Mouse (Mus musculus) layer of hippocampus, adult 2 months (tissue): ENCODE measurements around the gene Tbc1d22a. TPM values are rescaled to one million over a fixed set of nuclear protein-coding genes. Genes with fewer than 3 reads are reported as not detected.
A peak's percentile ranks its signal among the peaks of the same experiment; 100 is the strongest.

Experiments
- DNase-seq, 2 experiments: peaks; one replicate each; pipeline ENCODE4 v3.0.0; 2022; ENCODE audit warnings: low spot score in 2 of 2
- H3K27ac ChIP-seq: fragments of 200-600 bp; 2 replicates; pipeline ENCODE4 v1.8.1; 2022
- H3K4me3 ChIP-seq: fragments of 200-600 bp; 2 replicates; pipeline ENCODE4 v1.8.1; 2022; ENCODE audit warnings: mild to moderate bottlenecking
- CTCF ChIP-seq: fragments of 200-600 bp; conservative IDR thresholded peaks from 2 replicates; pipeline ENCODE4 v1.8.1; 2022; ENCODE audit warnings: antibody characterized with exemption, mild to moderate bottlenecking, moderate library complexity
- total RNA-seq, 2 experiments: library from RNA; stranded (reverse); gene quantifications; 2 replicates each; pipeline ENCODE4 v1.2.3; 2021

Gene Tbc1d22a
- total RNA-seq, 2 experiments from 2014 or later = 33.2 to 34.7 TPM

DNA sequence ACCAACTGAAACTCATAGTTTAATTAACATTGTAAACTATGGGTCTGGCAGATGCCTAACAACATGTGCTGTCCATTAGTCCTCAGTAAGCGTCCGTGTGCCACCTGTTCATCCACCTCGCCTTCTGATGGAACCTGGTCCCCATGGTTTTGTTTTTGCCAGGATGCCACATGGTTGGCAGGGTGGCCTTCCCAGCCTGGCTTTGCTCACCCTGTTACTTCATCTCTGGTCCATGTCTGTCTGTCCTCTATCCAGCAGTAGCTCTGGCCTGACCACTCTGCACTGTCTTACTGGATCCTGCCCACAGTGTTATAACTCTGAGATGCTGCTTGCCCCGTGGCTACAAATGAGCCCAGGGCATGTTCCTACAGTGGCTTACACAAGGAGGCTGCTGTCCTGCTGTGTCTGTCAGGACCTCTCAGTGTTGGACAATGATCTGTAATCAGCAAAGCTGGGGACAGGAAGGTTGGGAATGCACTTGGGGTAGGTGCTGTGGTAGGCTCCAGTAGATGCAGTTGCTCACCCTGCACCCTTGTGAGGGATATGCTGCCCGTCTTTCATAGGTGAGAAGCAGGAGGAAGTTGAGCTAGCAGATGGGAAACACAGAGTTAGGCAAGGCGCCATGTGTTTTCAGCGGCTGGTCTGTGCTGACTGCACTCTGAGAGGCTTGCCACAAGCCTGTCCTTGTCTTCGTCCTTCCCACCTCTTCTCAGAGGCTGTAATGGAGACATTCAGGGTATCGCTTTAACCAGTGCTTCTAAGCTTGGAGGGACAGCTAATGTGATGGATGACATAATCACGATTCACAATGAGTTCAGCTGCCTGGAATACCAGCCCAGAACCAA lies 148.3 kb downstream of the Tbc1d22a start:
- peak overlapping the region; percentile 97 for H3K27ac ChIP-seq
- no peak for TF ChIP-seq CTCF
- DNase-seq = peak in 1 of 2 experiments; percentile 54
- H3K4me3 ChIP-seq = no peak overlapping the region

DNA sequence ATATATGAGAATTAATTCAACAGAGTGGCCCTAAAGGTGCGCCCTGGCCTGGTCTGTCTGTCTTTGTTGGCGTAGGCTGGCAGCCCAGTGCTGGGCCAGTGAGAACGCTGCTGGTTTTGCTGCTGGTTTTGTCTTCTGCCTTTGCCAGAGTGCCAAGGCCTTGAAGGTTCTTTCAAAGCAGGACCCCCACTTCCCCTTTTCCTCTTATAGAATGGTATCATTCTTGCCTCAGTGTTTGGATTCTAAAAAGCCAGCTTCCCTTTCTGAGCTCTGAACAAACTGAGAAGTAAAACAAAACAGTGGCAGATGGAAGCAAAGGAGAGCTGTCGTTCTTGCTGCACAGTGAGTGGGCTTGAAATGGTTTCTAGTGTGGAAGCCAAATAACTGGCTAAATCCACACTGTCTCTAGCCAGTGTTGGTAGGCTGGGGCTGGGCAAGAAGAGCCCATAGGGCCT lies 149.6 kb downstream of the Tbc1d22a start:
- H3K27ac ChIP-seq = peak overlapping the region; percentile 97
- no peak for TF ChIP-seq CTCF
- peak; percentile 52 to 80 for DNase-seq

DNA sequence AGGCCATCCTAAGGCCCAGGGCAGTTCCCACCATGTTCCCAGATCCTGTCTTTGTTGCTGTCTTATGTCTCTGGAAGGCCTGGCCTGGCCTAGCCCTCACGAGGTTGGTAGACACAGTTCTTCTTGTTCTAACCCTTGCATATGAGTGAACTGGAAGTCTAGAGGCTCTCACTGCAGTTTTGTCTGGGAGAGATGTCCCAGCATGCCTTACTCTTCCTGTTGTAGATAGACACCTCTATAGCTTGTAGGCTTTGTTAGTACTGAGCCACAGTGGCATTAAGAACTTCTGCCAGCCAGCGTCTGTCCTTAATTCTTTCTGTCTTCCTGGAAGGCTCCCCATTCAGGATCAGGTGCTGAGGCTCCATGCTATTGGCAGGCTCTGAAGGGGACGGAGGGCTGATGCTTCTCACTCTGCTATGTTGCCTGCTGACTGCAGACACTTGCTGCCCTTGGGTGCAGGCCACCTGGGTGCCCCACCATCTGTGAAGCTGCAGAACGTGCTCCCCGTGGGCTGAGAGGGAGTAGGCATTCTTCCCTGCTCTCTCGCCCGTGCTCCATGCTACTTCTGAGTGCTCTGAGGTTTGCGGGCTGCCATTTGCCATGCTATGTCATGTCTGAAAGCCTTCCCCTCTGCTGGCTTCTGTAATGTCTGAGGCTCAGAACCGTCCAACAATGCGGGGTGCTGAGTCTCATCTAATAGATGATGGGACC lies 150.8 kb downstream of the Tbc1d22a start:
- Histone ChIP-seq H3K27ac (peak overlapping the region; percentile 97), H3K4me3 (no peak overlapping the region)
- DNase-seq = no peak
- no peak for TF ChIP-seq CTCF

More for the DNA sequence above, 149.6 kb downstream of the Tbc1d22a start:
- H3K4me3 ChIP-seq = no peak overlapping the region

DNA sequence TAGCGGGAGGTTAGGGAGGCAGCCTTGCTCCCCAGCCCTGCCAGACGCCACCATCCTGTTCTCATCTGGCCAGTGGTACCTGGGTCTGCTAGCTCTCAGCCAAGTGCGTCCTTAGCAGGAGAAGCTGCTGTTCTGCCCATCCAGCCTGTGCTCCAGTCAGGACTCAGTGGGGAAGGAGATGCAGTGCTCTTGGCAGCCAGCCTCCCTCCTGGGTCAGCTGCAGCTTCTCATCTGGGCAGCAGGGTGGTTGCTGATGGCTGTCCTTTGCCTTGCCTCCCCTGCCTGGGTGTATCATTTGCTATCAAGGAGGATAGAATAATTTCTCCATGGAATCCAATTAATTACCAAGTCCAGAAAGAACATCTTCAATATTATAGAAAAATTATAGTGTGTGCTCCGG lies 152.5 kb downstream of the Tbc1d22a start:
- Histone ChIP-seq H3K27ac (peak overlapping the region; percentile 97), H3K4me3 (no peak overlapping the region)
- DNase-seq = no peak
- no peak for TF ChIP-seq CTCF

DNA sequence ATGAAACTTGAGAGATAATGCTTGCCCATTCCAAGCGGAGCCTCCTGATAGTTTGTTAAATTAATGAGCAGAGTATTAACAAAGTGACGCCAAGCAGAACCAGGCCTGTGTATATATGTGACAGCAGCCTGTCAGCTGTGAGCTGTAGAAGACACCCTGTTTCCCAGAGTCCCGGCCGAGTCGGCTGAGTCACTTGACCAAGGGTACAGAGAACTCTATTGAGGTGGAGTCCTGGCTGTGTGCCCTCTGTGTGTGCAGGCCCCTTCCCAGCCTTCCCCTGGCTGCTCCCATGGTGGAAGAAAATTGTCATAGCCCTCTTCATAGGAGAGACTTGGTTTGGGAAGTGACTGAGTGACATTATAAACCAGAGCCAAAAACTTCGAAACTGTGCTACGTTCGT lies 153.0 kb downstream of the Tbc1d22a start:
- TF ChIP-seq CTCF = no peak
- H3K4me3 ChIP-seq = no peak overlapping the region
- peak overlapping the region; percentile 97 for H3K27ac ChIP-seq
- DNase-seq = no peak

DNA sequence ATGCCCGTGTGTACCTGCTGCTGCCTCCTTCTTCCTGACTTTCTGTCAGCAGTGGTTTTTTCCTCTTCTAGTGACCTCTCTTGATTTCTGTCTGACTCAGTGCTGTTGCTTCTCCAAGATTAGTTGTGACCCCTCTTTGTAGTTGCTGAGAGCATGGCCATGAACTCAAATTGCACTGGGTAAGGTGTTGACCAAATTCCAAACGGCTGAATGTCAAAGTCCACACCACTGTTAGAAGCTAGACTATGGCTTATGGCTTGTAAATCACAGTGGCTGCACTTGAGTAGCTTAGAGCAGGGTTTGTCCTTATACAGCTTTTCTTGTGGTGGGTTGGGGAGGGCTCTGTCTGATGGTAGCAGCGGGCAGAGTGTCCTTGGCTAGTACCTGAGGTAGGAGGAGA lies 156.6 kb downstream of the Tbc1d22a start:
- no peak for DNase-seq
- no peak overlapping the region for H3K27ac ChIP-seq
- H3K4me3 ChIP-seq = no peak overlapping the region
- TF ChIP-seq CTCF = no peak

DNA sequence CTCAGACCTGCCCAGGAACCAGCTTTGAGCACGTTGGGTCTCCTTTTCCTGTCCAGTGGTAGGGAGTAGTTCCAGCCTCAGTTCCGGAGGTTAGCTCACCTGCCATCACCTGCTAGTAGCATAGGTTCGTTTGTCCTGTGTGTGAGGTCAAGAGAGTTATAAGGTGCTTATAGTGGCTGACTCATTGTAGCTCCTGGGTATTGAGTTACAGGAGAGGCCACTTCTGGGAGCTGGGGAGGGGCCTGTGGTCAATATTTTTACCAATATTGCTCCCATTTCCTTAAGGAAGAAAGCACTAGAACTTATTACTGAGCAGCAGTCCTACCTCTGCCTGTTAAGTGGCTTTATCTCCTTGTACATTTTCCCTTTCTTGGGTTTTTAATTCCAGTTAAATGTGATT lies 161.0 kb downstream of the Tbc1d22a start:
- TF ChIP-seq CTCF = no peak
- Histone ChIP-seq H3K4me3 (no peak overlapping the region), H3K27ac (no peak overlapping the region)
- DNase-seq = no peak

DNA sequence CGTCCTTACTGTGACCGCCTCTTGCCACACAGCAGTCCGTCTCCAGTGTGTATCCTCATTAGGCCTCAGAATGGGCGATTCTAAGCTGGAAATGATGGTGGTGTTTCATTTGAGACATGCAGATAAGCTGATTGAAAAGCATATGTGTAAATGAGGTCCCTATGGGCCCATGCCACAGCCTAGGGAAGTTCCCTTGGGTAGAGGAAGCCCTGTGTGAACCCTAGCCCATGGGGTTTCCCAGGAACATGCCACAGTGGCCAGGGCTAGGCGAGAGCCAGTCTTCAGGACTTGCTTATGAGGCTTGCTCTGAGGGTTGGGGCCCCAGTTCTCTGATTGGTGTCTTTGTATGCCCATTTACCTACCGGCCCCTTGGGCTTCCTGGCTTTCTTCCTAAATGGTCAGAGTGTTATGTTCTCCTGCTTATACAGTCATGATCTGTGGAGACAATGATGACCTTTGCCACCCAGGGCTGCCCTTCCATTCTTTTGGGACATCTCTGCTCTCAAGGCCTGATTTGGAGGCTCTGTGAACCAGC lies 161.7 kb downstream of the Tbc1d22a start:
- DNase-seq = no peak
- no peak for TF ChIP-seq CTCF
- Histone ChIP-seq H3K27ac (no peak overlapping the region), H3K4me3 (no peak overlapping the region)

DNA sequence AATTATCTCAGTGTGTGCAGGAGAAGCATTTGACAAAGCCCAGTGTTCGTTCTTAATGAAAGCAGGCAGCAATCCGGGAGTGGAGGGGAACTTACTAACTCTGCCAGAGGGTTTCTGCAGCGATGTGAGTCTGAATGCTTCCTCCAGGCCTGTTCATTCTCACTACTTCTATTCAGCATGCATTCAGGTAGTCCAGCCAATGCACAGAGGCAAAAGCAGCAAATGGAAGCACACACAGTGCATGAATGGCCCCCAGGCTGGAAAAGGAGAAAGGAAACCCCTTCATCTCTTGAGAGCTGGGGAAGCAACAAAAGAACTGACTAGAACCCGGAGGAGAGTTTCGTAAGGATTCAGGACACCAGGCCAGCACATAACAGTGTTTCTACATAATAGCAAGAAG lies 169.0 kb downstream of the Tbc1d22a start:
- no peak for DNase-seq
- no peak for TF ChIP-seq CTCF
- no peak overlapping the region for H3K4me3 ChIP-seq
- no peak overlapping the region for H3K27ac ChIP-seq

DNA sequence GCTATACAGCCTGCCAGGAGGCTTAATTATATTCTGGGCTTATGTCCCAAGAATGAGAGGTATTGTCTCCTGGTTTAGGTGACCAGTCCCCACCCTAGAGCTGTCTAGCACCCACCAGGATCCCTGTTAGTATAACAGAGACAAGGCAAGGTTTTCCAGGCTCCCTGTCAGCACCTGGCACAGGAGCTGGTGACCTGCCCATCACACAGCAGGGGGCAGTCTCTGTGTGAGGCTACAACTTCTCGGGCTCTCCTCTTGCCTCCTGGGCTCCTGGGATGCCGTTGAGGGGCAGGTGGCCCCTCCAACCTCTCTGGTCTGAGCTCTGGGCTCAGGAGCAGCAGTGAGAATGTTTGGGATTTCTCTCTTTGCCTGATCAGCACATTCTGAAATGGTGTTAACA lies 171.2 kb downstream of the Tbc1d22a start:
- peak; percentile 41 for TF ChIP-seq CTCF
- no peak overlapping the region for H3K27ac ChIP-seq
- no peak for DNase-seq
- H3K4me3 ChIP-seq = no peak overlapping the region

DNA sequence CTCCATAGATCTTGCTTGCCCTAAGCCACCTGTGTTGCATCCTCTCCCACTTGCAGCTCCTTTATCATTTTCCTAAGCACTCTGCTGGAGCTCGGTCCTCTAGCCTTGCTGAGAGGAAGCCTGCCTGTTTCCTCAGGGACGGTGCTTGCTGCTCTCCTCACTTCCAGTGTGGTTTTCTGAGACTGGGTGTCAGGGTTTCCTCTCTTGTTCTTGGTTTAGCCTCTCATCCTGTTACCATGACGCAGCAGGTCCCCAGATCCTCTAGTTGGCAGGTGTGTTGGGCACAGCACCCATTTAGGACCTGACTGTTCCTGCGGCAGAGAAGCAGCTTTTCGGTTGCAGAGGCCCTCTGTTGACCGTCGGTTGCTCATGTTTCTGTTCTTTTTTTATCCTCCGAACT lies 172.1 kb downstream of the Tbc1d22a start:
- Histone ChIP-seq H3K27ac (peak overlapping the region; percentile 65), H3K4me3 (no peak overlapping the region)
- TF ChIP-seq CTCF = no peak
- DNase-seq = no peak

DNA sequence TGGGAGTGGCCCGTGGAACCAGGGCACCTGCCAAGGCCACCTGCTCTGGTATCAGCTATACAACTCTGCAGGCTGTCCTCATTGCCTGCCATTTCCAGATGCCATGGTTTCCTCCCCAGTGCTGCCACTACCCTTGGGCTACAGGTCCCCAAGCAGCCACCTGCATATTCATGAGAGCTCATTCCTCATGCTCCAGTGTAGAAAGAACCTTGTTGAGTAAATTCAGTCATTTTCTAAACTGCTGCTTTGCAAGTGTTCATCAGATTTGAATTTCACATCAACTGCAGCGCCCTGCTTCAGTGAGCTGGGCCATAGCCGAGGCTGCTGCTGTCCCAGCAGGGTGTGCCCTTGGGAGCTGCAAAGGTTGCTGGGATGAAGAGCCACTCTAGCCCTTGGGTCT lies 174.3 kb downstream of the Tbc1d22a start:
- no peak for DNase-seq
- Histone ChIP-seq H3K27ac (no peak overlapping the region), H3K4me3 (no peak overlapping the region)
- TF ChIP-seq CTCF = no peak

DNA sequence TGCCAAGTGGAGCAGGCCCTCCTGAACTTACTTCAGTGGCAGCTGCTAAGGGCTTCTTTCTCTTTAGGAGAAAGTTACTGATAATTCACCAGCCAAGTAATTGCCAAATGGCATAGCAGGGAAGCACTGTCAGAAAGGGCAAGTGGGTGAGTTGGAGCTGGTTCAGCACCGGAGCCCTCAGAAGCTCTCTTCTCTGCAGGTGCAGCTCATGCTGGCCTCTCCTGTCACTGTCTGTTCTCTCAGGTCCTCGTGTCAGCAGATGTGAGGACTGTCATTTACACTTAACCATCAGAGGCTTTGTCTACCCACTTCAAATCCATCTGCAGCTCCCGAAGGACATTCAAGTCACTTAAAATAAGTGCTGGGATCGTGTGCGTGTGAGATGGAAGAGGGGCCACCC lies 190.6 kb downstream of the Tbc1d22a start:
- DNase-seq = no peak
- H3K4me3 ChIP-seq = no peak overlapping the region
- no peak overlapping the region for H3K27ac ChIP-seq
- TF ChIP-seq CTCF = no peak
